Mouse (Mus musculus) midbrain, postnatal 0 days (tissue): ENCODE measurements around the gene Coasy. TPM values are rescaled to one million over a fixed set of nuclear protein-coding genes. Genes with fewer than 3 reads are reported as not detected.
A peak's percentile ranks its signal among the peaks of the same experiment; 100 is the strongest.

Source experiments
- ATAC-seq: fragments of 200-750 bp; cut with Nextera tagmentation; 2 replicates; pipeline ENCODE4 v1.8.0; 2017; ENCODE audit warnings: moderate number of reproducible peaks, mild to moderate bottlenecking, moderate TSS enrichment, moderate library complexity; ENCODE audit not compliant: low FRiP score
- DNase-seq: peaks from one replicate; pipeline ENCODE4 v3.0.0-alpha.2; 2015; ENCODE audit warnings: low spot score
- H3K27ac ChIP-seq: fragments of 300-500 bp; sonication (generic); 2 replicates; pipeline ENCODE4 v1.5.1; 2014; ENCODE audit warnings: low read depth, mild to moderate bottlenecking, low read length, mixed read lengths
- H3K27me3 ChIP-seq: fragments of 300-500 bp; sonication (generic); 2 replicates; pipeline ENCODE4 v1.6.1; 2014; ENCODE audit warnings: low read length, control low read depth, mixed read lengths; ENCODE audit not compliant: insufficient read depth
- H3K36me3 ChIP-seq: fragments of 300-500 bp; sonication (generic); 2 replicates; pipeline ENCODE4 v1.6.1; 2014; ENCODE audit warnings: low read length, control low read depth, mixed read lengths; ENCODE audit not compliant: insufficient read depth
- H3K4me1 ChIP-seq: fragments of 300-500 bp; sonication (generic); 2 replicates; pipeline ENCODE4 v1.6.1; 2014; ENCODE audit warnings: mild to moderate bottlenecking, control low read depth, antibody characterized with exemption, low read length, mixed read lengths; ENCODE audit not compliant: insufficient read depth
- H3K4me2 ChIP-seq: fragments of 300-500 bp; sonication (generic); 2 replicates; pipeline ENCODE4 v1.6.1; 2014; ENCODE audit warnings: low read depth, mild to moderate bottlenecking, low read length, mixed read lengths; ENCODE audit not compliant: poor library complexity, severe bottlenecking
- H3K4me3 ChIP-seq: fragments of 300-500 bp; sonication (generic); 2 replicates; pipeline ENCODE4 v1.5.1; 2014; ENCODE audit warnings: low read depth, mild to moderate bottlenecking, low read length, moderate library complexity
- H3K9ac ChIP-seq: fragments of 300-500 bp; sonication (generic); replicated peaks from 2 replicates; pipeline ENCODE4 v1.6.1; 2014; ENCODE audit warnings: mild to moderate bottlenecking, low read length, moderate library complexity, mixed read lengths; ENCODE audit not compliant: poor library complexity, severe bottlenecking
- H3K9me3 ChIP-seq: fragments of 300-500 bp; sonication (generic); 2 replicates; pipeline ENCODE4 v1.6.1; 2016; ENCODE audit warnings: low read length, control low read depth
- CTCF ChIP-seq: IDR thresholded peaks from 2 replicates; pipeline ENCODE4 v1.5.1; 2016; ENCODE audit warnings: antibody characterized with exemption, mild to moderate bottlenecking
- WGBS: fragments of 180-500 bp; shearing (Covaris S2); extraction: QIAGEN DNeasy Blood & Tissue Kit; methylation state at CpG from one replicate; pipeline ENCODE4 v1.1.7; 2014; 5-methylcytosine and 5-hydroxymethylcytosine counted together
- polyA plus RNA-seq: library from polyadenylated mRNA; unstranded; fragments of >200 nt; fragmentation: Nextera tagmentation; extraction: Ambion mirVana; gene quantifications from 2 replicates; pipeline ENCODE4 v1.2.1, GENCODE M21; 2015
- total RNA-seq: library from RNA; depleted of rRNA; stranded (reverse); fragments of >200 nt; gene quantifications from 2 replicates; pipeline ENCODE4 v1.2.3, GENCODE M21; 2014

Gene Coasy
- total and polyA plus RNA-seq, 2 experiments from 2014 or later, result 31.5 to 48.7 TPM

GRCm38 (mm10) chr11:101086756-101087681 is 4.7 kb downstream of the Coasy start, which contains the start of gene Mlx:
TSS of gene Mlx (plus strand) at chr11:101087277.
- DNase-seq, result peak; percentile 97
- no peak for TF ChIP-seq CTCF
- Histone ChIP-seq H3K27me3 (no peaks in the 10 kb centered on the region), H3K9me3 (no peaks in the 10 kb centered on the region), H3K4me3 (peak within 1 kb of the TSS; percentile 81), H3K9ac (peak within 1 kb of the TSS; percentile 91), H3K4me2 (peak within 1 kb of the TSS; percentile 88), H3K27ac (peak within 1 kb of the TSS; percentile 81), H3K4me1 (peaks cover 20% of the 10 kb centered on the region), H3K36me3 (peaks cover 40% of the 10 kb centered on the region)
- 1% methylated on average over 50 of the region's 52 CpGs for WGBS
- peak; percentile 90 for ATAC-seq

- peak overlapping the region; percentile 81 for H3K4me3 ChIP-seq
- H3K4me2 ChIP-seq, result peak overlapping the region; percentile 88
- peak overlapping the region; percentile 81 for H3K27ac ChIP-seq
- H3K4me1 ChIP-seq, result peaks cover 20% of the 10 kb centered on the region
- peak overlapping the region; percentile 91 for H3K9ac ChIP-seq
- ATAC-seq, result no peak
- peak; percentile 38 for DNase-seq
- H3K9me3 ChIP-seq, result no peaks in the 10 kb centered on the region
- no peak for TF ChIP-seq CTCF
- H3K36me3 ChIP-seq, result peaks cover 46% of the 10 kb centered on the region
- 10% methylated on average over 8 of the region's 8 CpGs for WGBS
- no peaks in the 10 kb centered on the region for H3K27me3 ChIP-seq
These were observed 5.3 kb downstream of the Coasy start for GRCm38 (mm10) chr11:101087682-101088055.

DNA sequence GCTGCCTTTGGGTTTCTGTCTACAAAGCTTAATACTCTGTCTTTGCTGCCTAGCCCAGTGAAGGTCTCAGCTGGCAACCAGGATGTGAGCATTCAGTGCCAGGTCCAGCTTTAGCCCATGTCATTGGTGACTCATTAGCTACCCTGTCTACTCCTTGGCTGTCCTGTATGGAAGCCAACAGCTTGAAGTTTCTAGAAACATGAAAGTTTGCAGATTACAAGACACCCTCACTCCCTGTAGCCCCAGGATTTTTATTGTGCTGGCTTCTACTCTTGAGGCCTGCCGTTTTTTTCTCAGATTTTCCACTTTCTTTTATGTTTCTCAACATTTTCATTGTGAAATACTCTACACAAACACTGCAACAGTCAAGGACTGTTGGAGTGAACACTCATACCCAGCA is 7.6 kb downstream of the Coasy start:
- no peaks in the 10 kb centered on the region for H3K27me3 ChIP-seq
- no peak overlapping the region for H3K9ac ChIP-seq
- H3K4me2 ChIP-seq, result no peak overlapping the region
- WGBS, result 89% methylated on average over 1 of the region's 1 CpGs
- peaks cover 12% of the 10 kb centered on the region for H3K4me1 ChIP-seq
- ATAC-seq (no peak), DNase-seq (no peak)
- peaks cover 51% of the 10 kb centered on the region for H3K36me3 ChIP-seq
- H3K27ac ChIP-seq, result no peak overlapping the region
- H3K4me3 ChIP-seq, result no peak overlapping the region
- H3K9me3 ChIP-seq, result no peaks in the 10 kb centered on the region
- no peak for TF ChIP-seq CTCF

GRCm38 (mm10) chr11:101094930-101095313 is 12.6 kb downstream of the Coasy start:
- H3K36me3 ChIP-seq, result peaks cover 62% of the 10 kb centered on the region
- ATAC-seq (peak; percentile 31), DNase-seq (no peak)
- peak overlapping the region; percentile 58 for H3K4me3 ChIP-seq
- no peaks in the 10 kb centered on the region for H3K27me3 ChIP-seq
- H3K9ac ChIP-seq, result peak overlapping the region; percentile 54
- under 1% methylated on average over 18 of the region's 18 CpGs for WGBS
- H3K9me3 ChIP-seq, result no peaks in the 10 kb centered on the region
- no peaks in the 10 kb centered on the region for H3K4me1 ChIP-seq
- TF ChIP-seq CTCF, result no peak
- H3K4me2 ChIP-seq, result peak overlapping the region; percentile 94
- peak overlapping the region; percentile 77 for H3K27ac ChIP-seq

DNA sequence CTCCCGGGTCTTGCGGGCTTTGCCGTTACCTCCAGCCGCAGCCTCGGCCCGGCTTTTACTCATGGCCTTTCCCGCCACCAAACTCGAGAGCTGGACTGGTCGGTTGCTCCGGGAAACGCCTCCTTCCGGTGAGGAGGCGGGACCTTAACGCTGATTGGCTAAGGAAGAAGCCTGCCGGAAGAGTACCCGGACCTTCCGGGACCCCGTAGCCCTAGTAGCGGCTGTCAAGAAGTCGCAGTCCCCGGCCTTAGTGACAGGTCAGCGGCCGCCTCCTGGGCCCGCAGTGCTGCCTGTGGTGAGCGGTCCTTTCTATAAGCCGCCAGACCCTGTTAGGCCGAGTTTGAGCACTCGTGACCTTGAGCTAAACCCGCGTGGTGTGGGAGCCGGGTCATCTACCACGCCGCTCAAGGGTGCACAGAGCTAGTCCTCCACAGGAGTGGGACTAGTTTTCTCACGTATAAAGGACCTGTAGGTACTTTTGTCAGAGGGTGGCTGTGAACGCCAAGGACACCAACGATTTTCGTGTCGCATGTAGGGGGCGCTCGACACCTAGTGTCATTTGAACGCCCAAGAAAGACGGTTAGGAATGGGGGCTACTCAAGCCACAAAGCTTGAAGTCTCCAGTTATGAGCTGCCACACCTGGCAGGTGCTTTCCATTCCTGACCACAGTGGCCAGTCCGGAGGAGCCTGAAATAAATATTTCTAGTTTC is 13.1 kb downstream of the Coasy start, which contains the start of gene Psmc3ip:
Gene Psmc3ip, minus strand, starts transcription at position 123 of the 711 bp plus-strand sequence.
- peak within 1 kb of the TSS; percentile 94 for H3K4me2 ChIP-seq
- peak within 1 kb of the TSS; percentile 77 for H3K27ac ChIP-seq
- peaks cover 61% of the 10 kb centered on the region for H3K36me3 ChIP-seq
- peak; percentile 95 for ATAC-seq
- H3K4me3 ChIP-seq, result peak within 1 kb of the TSS; percentile 58
- H3K27me3 ChIP-seq, result no peaks in the 10 kb centered on the region
- WGBS, result under 1% methylated on average over 42 of the region's 43 CpGs
- no peaks in the 10 kb centered on the region for H3K4me1 ChIP-seq
- H3K9ac ChIP-seq, result peak within 1 kb of the TSS; percentile 54
- no peaks in the 10 kb centered on the region for H3K9me3 ChIP-seq
- peak; percentile 97 for DNase-seq
- peak; percentile 83 for TF ChIP-seq CTCF
